Mouse (Mus musculus) cerebellum, adult 2 months (tissue): Measurements from ENCODE around the gene Bbs9.

Experiments used
- CTCF ChIP-seq: fragments of 200-500 bp; IDR thresholded peaks from 2 replicates; pipeline ENCODE4 v1.5.1; 2011; ENCODE audit warnings: low read depth, mild to moderate bottlenecking, control low read depth, low read length, moderate library complexity, borderline replicate concordance; ENCODE audit not compliant: insufficient read depth
- POLR2A ChIP-seq: fragments of 200-500 bp; IDR thresholded peaks from 2 replicates; pipeline ENCODE4 v1.6.1; 2011; ENCODE audit warnings: low read length, control low read depth, borderline replicate concordance; ENCODE audit not compliant: insufficient read depth

- TF ChIP-seq CTCF (no peak), POLR2A (no peak)
Measured at GRCm38 (mm10) chr9:22539546-22539945, 64.0 kb downstream of the Bbs9 start.
